Mouse (Mus musculus) C2C12 (cell line): ENCODE measurements around the gene Cd55.
"Not testable (repeated sequence)": the region's sequence is repeated elsewhere in the genome, so short reads cannot be mapped to it uniquely, and the experiment has no call there.

Source experiments
- CEBPB ChIP-seq: IDR thresholded peaks from one replicate; pipeline ENCODE4 v1.6.1; 2011; ENCODE audit warnings: low read depth, mild to moderate bottlenecking, control low read depth, moderate library complexity
- CTCF ChIP-seq: IDR thresholded peaks from one replicate; pipeline ENCODE4 v1.5.1; 2011; ENCODE audit not compliant: control insufficient read depth, insufficient read depth, insufficient read length
- MAX ChIP-seq: IDR thresholded peaks from one replicate; pipeline ENCODE4 v1.6.1; 2011; ENCODE audit warnings: mild to moderate bottlenecking, control low read depth
- MYOD1 ChIP-seq: IDR thresholded peaks from one replicate; pipeline ENCODE4 v1.6.1; 2011; ENCODE audit warnings: low read depth; ENCODE audit not compliant: control insufficient read depth, insufficient read length
- MYOG ChIP-seq: IDR thresholded peaks from one replicate; pipeline ENCODE4 v1.6.1; 2011; ENCODE audit not compliant: control insufficient read depth, insufficient read length; ENCODE audit errors: extremely low read depth

DNA sequence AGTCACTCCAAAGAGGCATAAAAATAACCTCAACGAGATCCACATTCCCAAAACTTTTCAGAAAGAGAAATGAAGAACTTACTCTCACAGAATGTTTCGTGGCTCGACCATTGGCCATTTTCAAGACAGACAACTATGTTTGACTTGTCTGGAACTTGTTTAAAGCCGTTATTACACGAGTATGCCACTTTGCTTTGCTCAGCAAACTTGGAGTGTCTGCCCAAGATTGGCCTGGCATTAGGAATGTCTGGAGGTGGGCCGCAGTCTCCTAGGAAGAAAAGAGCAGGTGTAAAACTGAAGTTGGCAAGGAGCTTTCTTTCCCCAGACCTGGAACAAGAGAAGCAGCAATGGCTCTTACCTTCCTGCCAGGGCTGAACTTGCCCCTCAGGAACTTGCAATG, 40.5 kb downstream of the Cd55 start:
- not testable (repeated sequence) for TF ChIP-seq CTCF, MAX, MYOD1, MYOG, CEBPB
